12 mouse cellular contexts compared by ENCODE assay signal in genomic region chr10:78260916-78261650, GRCm38 (mm10). TPM values are rescaled to one million over a fixed set of nuclear protein-coding genes. Genes with fewer than 3 reads are reported as not detected.
DNase-seq lines count a peak whose midpoint lies in the region; ATAC-seq and TF ChIP-seq lines count a peak whose summit lies in the region.
"Had no signal": no experiment of that assay in that cellular context is flagged by ENCODE, and none has a peak within 500 bp of the region (broad histone marks: within the 10 kb centered on the region; RNA-seq: fewer than 3 reads in every experiment).

No protein-coding gene starts in this region.

- no peak for TF ChIP-seq CTCF in heart, adult 2 months (IDR thresholded peaks at IDR 0.05)

- no peaks in the 10 kb centered on the region for H3K9me3 ChIP-seq in midbrain, embryonic 11.5 days (ENCODE audit: control insufficient read depth, low read length)
- no peaks in the 10 kb centered on the region for H3K9me3 ChIP-seq in midbrain, embryonic 13.5 days
- H3K9me3 ChIP-seq: hindbrain, embryonic 13.5 days; liver, embryonic 15.5 days had no signal

- no peak for ATAC-seq in midbrain, embryonic 11.5 days (ENCODE audit: low FRiP score)
- ATAC-seq in midbrain, embryonic 13.5 days: no peak
- ATAC-seq: CD4-positive, CD25-positive, alpha-beta regulatory T cell, adult 4 months had no signal

- DNase-seq in heart, adult 2 months: peak in 1 of 2 experiments; percentile 46
- DNase-seq in heart, postnatal 36 days: no peak
- peak; percentile 68 for DNase-seq in midbrain, embryonic 11.5 days (ENCODE audit: low spot score, missing footprints)
- DNase-seq in cerebellum, adult 9-11 months: peak; percentile 66
- no peak for DNase-seq in left cerebral cortex, adult 8-10 months (ENCODE audit: low spot score in 2 of 2)
- no peak for DNase-seq in thymus, postnatal 4 days
- DNase-seq: lung, postnatal 36 days; thymus, postnatal 36 days had no signal

- H3K27me3 ChIP-seq in heart, adult 2 months (ENCODE audit: control insufficient read depth, insufficient read depth, low read length): no peaks in the 10 kb centered on the region
- no peaks in the 10 kb centered on the region for H3K27me3 ChIP-seq in midbrain, embryonic 11.5 days (ENCODE audit: control insufficient read depth, insufficient read depth, low read length)
- H3K27me3 ChIP-seq in midbrain, embryonic 13.5 days: no peaks in the 10 kb centered on the region
- H3K27me3 ChIP-seq: hindbrain, embryonic 13.5 days had no signal

- peaks cover 2% of the 10 kb centered on the region; the same call in 1 of the 2 replicates for H3K4me1 ChIP-seq in heart, adult 2 months (ENCODE audit: control insufficient read depth, insufficient read depth, low read length)
- H3K4me1 ChIP-seq in midbrain, embryonic 11.5 days (ENCODE audit: control insufficient read depth, insufficient read depth, low read length): no peaks in the 10 kb centered on the region
- H3K4me1 ChIP-seq in midbrain, embryonic 13.5 days (replicated peaks): no peaks in the 10 kb centered on the region
- H3K4me1 ChIP-seq: hindbrain, embryonic 13.5 days had no signal

- H3K27ac ChIP-seq in heart, adult 2 months: peak overlapping the region; percentile 47
- H3K27ac ChIP-seq in midbrain, embryonic 11.5 days (ENCODE audit: low read depth, low read length): no peak overlapping the region
- H3K27ac ChIP-seq in midbrain, embryonic 13.5 days: no peak overlapping the region
- H3K27ac ChIP-seq: hindbrain, embryonic 13.5 days; liver, embryonic 15.5 days had no signal

- WGBS in heart, adult 2 months: 53% methylated on average over 7 of the region's 7 CpGs
- WGBS in midbrain, embryonic 11.5 days: 69% methylated on average over 7 of the region's 7 CpGs
- WGBS in midbrain, embryonic 13.5 days: 74% methylated on average over 7 of the region's 7 CpGs

- no peak overlapping the region for H3K4me3 ChIP-seq in heart, adult 2 months
- H3K4me3 ChIP-seq in midbrain, embryonic 11.5 days (ENCODE audit: low read depth, low read length): no peak overlapping the region
- H3K4me3 ChIP-seq in midbrain, embryonic 13.5 days (replicated peaks): no peak overlapping the region
- H3K4me3 ChIP-seq: hindbrain, embryonic 13.5 days; liver, embryonic 15.5 days had no signal

- intact Hi-C loops in heart, adult 2 months (cut with DNase I): no loop called here
- intact Hi-C loops in heart, postnatal 36 days (cut with DNase I): no loop called here

- no peaks in the 10 kb centered on the region for H3K79me2 ChIP-seq in heart, adult 2 months (replicated peaks; ENCODE audit: control insufficient read depth, insufficient read depth, low read length)

- H3K9ac ChIP-seq in heart, adult 2 months (ENCODE audit: low read depth, low read length): no peak overlapping the region
- no peak overlapping the region for H3K9ac ChIP-seq in midbrain, embryonic 11.5 days (ENCODE audit: low read length)
- H3K9ac ChIP-seq in midbrain, embryonic 13.5 days (replicated peaks): no peak overlapping the region
- H3K9ac ChIP-seq: liver, embryonic 15.5 days had no signal

- TF ChIP-seq EP300 in heart, adult 2 months (IDR thresholded peaks at IDR 0.05; ENCODE audit: insufficient read depth, low read depth, low read length): peak; percentile 44; the same call in 1 of the 2 replicates

- no peak overlapping the region for H3K4me2 ChIP-seq in midbrain, embryonic 11.5 days
- H3K4me2 ChIP-seq in midbrain, embryonic 13.5 days (replicated peaks): no peak overlapping the region
- H3K4me2 ChIP-seq: hindbrain, embryonic 13.5 days; liver, embryonic 15.5 days had no signal

- no peak for TF ChIP-seq POLR2A in heart, adult 2 months (IDR thresholded peaks at IDR 0.05; ENCODE audit: insufficient read depth, low read depth, low read length)

- H3K36me3 ChIP-seq in heart, adult 2 months (ENCODE audit: control insufficient read depth, insufficient read depth, low read length): no peaks in the 10 kb centered on the region
- no peaks in the 10 kb centered on the region for H3K36me3 ChIP-seq in midbrain, embryonic 11.5 days (ENCODE audit: control insufficient read depth, insufficient read depth, low read length)
- no peaks in the 10 kb centered on the region for H3K36me3 ChIP-seq in midbrain, embryonic 13.5 days
- H3K36me3 ChIP-seq: hindbrain, embryonic 13.5 days; liver, embryonic 15.5 days had no signal

RNA-seq across cellular contexts. Expression of gene Trappc10, which starts 16.6 kb away (rescaled TPM):
- 10 to 100 TPM; 43.8 to 52.9 TPM for total RNA-seq in heart, adult 2 months (2021)
- 37.4 and 51.5 TPM in 2 replicates for polyA plus RNA-seq in heart, adult 2 months (2012; rRNA removed)
- total RNA-seq in heart, postnatal 36 days (2021): 10 to 100 TPM; 46.6 to 48.2 TPM
- 16.7 and 17.5 TPM in 2 replicates for polyA plus RNA-seq in midbrain, embryonic 11.5 days (2014; fragmentation: Nextera tagmentation; extraction: Ambion mirVana)
- 21.3 and 26.7 TPM in 2 replicates for polyA plus RNA-seq in midbrain, embryonic 13.5 days (2015; fragmentation: Nextera tagmentation; extraction: Ambion mirVana)
- 10 to 100 TPM; 84.2 to 91.1 (median 87.7) TPM for total RNA-seq in left cerebral cortex, adult 8-10 months (2022)

Comparison
In these comparisons a context has a peak if more than half of its experiments do, and no peak if none do; other contexts are left out.
1. DNase-seq: peak in midbrain, embryonic 11.5 days (single experiment) and cerebellum, adult 9-11 months (single experiment); none in heart, postnatal 36 days (0 of 2), left cerebral cortex, adult 8-10 months (0 of 2) and thymus, postnatal 4 days (single experiment).